Mouse (Mus musculus) liver, embryonic 16.5 days (tissue): ENCODE results near the gene Avil. TPM values are rescaled to one million over a fixed set of nuclear protein-coding genes. Genes with fewer than 3 reads are reported as not detected.

Source experiments
- ATAC-seq: fragments of 200-750 bp; cut with Nextera tagmentation; 2 replicates; pipeline ENCODE4 v1.8.0; 2017; ENCODE audit warnings: low read depth, mild to moderate bottlenecking, moderate number of reproducible peaks, moderate library complexity
- H3K27ac ChIP-seq: fragments of 300-500 bp; sonication (generic); 2 replicates; pipeline ENCODE4 v1.5.1; 2014; ENCODE audit warnings: mild to moderate bottlenecking, low read length
- H3K27me3 ChIP-seq: fragments of 300-500 bp; sonication (generic); 2 replicates; pipeline ENCODE4 v1.6.1; 2014; ENCODE audit warnings: low read depth, low read length, mixed read lengths; ENCODE audit not compliant: control insufficient read depth, insufficient read depth
- H3K36me3 ChIP-seq: fragments of 300-500 bp; sonication (generic); 2 replicates; pipeline ENCODE4 v1.6.1; 2014; ENCODE audit warnings: mild to moderate bottlenecking; ENCODE audit not compliant: control insufficient read depth, insufficient read depth
- H3K4me1 ChIP-seq: fragments of 300-500 bp; sonication (generic); 2 replicates; pipeline ENCODE4 v1.6.1; 2014; ENCODE audit warnings: low read depth, low read length, mixed read lengths; ENCODE audit not compliant: control insufficient read depth
- H3K4me2 ChIP-seq: fragments of 300-500 bp; sonication (generic); 2 replicates; pipeline ENCODE4 v1.6.1; 2014; ENCODE audit warnings: low read depth, low read length, mixed read lengths
- H3K4me3 ChIP-seq: fragments of 300-500 bp; sonication (generic); 2 replicates; pipeline ENCODE4 v1.5.1; 2014; ENCODE audit warnings: low read depth, mild to moderate bottlenecking, low read length
- H3K9ac ChIP-seq: fragments of 300-500 bp; sonication (generic); 2 replicates; pipeline ENCODE4 v1.6.1; 2014; ENCODE audit warnings: low read depth, low read length
- H3K9me3 ChIP-seq: fragments of 300-500 bp; sonication (generic); replicated peaks from 2 replicates; pipeline ENCODE4 v1.6.1; 2016; ENCODE audit warnings: low read length; ENCODE audit not compliant: control insufficient read depth
- WGBS: fragments of 180-500 bp; shearing (Covaris S2); extraction: QIAGEN DNeasy Blood & Tissue Kit; methylation state at CpG from one replicate; pipeline ENCODE4 v1.1.7; 2014; ENCODE audit not compliant: insufficient replicate concordance; 5-methylcytosine and 5-hydroxymethylcytosine counted together
- microRNA counts: library from miRNA; unstranded; fragments of <30 nt; microRNA quantifications from one replicate; lab custom pipeline; 2016
- microRNA-seq: library from miRNA; unstranded; fragments of <30 nt; microRNA quantifications from one replicate; pipeline ENCODE4, GENCODE M21; 2016
- polyA plus RNA-seq: library from polyadenylated mRNA; unstranded; fragments of >200 nt; fragmentation: Nextera tagmentation; extraction: Ambion mirVana; gene quantifications from 2 replicates; pipeline ENCODE4 v1.2.1, GENCODE M21; 2015

Avil gene
- polyA plus RNA-seq, 1 experiment from 2014 or later: not detected

- H3K36me3 ChIP-seq: peaks cover 25% of the 10 kb centered on the region
- WGBS: 10% methylated on average over 37 of the region's 37 CpGs
- H3K27ac ChIP-seq: peak overlapping the region; percentile 77
- H3K27me3 ChIP-seq: peaks cover 34% of the 10 kb centered on the region
- H3K4me1 ChIP-seq: peaks cover 36% of the 10 kb centered on the region
- peak overlapping the region; percentile 80 for H3K9ac ChIP-seq
- H3K4me2 ChIP-seq: peak overlapping the region; percentile 92
- H3K9me3 ChIP-seq: no peaks in the 10 kb centered on the region
- peak overlapping the region; percentile 78 for H3K4me3 ChIP-seq
- ATAC-seq: peak; percentile 0; the same call in 1 of the 2 replicates
Measured at GRCm38 (mm10) chr10:127063913-127064870, 63.7 kb downstream of the Avil start.

- Histone ChIP-seq H3K4me3 (no peak overlapping the region), H3K27ac (no peak overlapping the region), H3K9me3 (no peaks in the 10 kb centered on the region), H3K27me3 (peaks cover 16% of the 10 kb centered on the region), H3K4me2 (no peak overlapping the region), H3K9ac (no peak overlapping the region), H3K4me1 (peaks cover 38% of the 10 kb centered on the region), H3K36me3 (peaks cover 25% of the 10 kb centered on the region)
- no peak for ATAC-seq
- WGBS: 53% methylated on average over 9 of the region's 9 CpGs
Measured at GRCm38 (mm10) chr10:127065981-127066380, 65.5 kb downstream of the Avil start.

DNA sequence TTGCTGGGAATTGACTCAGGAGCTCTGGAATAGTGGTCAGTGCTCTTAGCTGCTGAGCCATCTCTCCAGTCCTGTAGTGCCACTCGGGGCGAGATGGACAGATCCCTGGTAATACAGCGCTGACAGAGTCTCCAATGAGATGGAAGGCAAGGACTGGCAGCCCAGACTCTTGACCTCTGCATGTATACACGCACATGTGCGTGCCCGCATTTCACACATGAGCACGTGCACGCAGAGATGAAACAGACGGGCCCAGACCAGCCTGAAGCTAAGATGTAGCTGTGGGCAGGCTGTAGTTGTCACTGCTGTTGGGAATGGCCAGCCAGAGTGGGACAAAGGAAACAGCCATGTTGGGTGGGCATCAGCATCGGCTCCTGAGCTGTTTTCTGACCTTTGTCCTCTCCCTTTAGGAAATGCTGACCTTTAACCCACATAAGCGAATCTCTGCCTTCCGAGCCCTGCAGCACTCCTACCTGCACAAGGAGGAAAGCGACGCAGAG lies 66.1 kb downstream of the Avil start:
- peaks cover 11% of the 10 kb centered on the region for H3K27me3 ChIP-seq
- peaks cover 42% of the 10 kb centered on the region for H3K4me1 ChIP-seq
- H3K9ac ChIP-seq: no peak overlapping the region
- no peak overlapping the region for H3K4me3 ChIP-seq
- H3K9me3 ChIP-seq: no peaks in the 10 kb centered on the region
- no peak overlapping the region for H3K4me2 ChIP-seq
- no peak for ATAC-seq
- no peak overlapping the region for H3K27ac ChIP-seq
- 77% methylated on average over 14 of the region's 14 CpGs for WGBS
- peaks cover 25% of the 10 kb centered on the region for H3K36me3 ChIP-seq

DNA sequence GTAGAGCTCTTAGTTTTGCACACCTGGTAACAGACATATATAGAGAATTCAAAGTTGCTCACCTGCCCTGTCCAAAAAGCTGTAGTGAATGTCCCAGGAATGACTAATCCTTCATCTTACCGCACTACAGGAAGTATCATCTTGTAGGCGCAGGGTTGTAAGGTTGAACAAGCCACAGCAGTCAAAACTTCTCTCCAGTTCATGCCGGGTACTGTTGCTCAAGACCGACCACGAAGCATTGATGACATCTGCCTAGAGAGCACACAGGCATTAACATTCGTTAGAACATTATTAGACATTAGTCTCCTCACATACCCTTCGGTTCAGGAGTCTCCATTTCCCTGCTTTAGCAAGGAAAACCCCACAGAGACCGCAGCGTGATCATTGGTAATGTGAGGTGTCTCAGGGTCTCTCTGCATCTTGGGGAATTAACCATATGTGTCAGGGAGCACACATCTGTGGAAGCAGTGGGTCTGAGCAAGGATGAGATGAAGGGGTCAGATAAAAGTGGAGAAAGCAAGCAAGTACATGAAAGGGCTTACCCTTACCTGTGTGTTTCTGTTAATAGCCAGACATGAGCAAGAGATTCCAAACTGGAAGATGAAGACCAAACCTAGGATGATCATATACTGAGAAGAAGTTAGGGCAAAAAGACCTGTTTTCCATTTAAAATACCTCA lies 68.0 kb downstream of the Avil start:
- Histone ChIP-seq H3K9ac (peak overlapping the region; percentile 67), H3K4me1 (peaks cover 39% of the 10 kb centered on the region), H3K4me2 (peak overlapping the region; percentile 77), H3K27me3 (no peaks in the 10 kb centered on the region), H3K4me3 (peak overlapping the region; percentile 73), H3K9me3 (no peaks in the 10 kb centered on the region), H3K27ac (peak overlapping the region; percentile 78), H3K36me3 (peaks cover 25% of the 10 kb centered on the region)
- no peak for ATAC-seq
- WGBS: 44% methylated on average over 9 of the region's 9 CpGs

GRCm38 (mm10) chr10:127069281-127070189 lies 69.0 kb downstream of the Avil start:
- 5% methylated on average over 30 of the region's 30 CpGs for whole genome bisulfite sequencing
- no peaks in the 10 kb centered on the region for H3K9me3 ChIP-seq
- H3K4me1 ChIP-seq: peaks cover 38% of the 10 kb centered on the region
- H3K36me3 ChIP-seq: peaks cover 25% of the 10 kb centered on the region
- H3K9ac ChIP-seq: peak overlapping the region; percentile 67
- H3K4me2 ChIP-seq: peak overlapping the region; percentile 77
- H3K27ac ChIP-seq: peak overlapping the region; percentile 78
- peak overlapping the region; percentile 73 for H3K4me3 ChIP-seq
- ATAC-seq: peak; percentile 20; the same call in 1 of the 2 replicates
- H3K27me3 ChIP-seq: no peaks in the 10 kb centered on the region

MicroRNAs within 50 kb of the gene (microRNA counts, 519-probe panel; counts per million panel counts)
- microRNA mmu-miR-26a (lab: Ali Mortazavi, UCI): 2,274 counts per million, percentile 45 among the panel's probes with 10 or more counts
- 60.7 counts per million for microRNA mmu-miR-546 (lab: Ali Mortazavi, UCI)

Small RNA genes lying within 50 kb of the gene (microRNA-seq; reads per million reads assigned to microRNA genes)
- 56.6 reads per million, percentile 49 among the genes with 10 or more reads in this experiment for gene Mir26a-2
- gene Mir546: not detected

Other genes with a start within 250 kb of the Avil start
- 5.5 and 6.0 TPM in 2 replicates for gene Atp23, start 99.4 kb upstream of the Avil start, polyA plus RNA-seq
- gene Ctdsp2, start 22.0 kb upstream of the Avil start, polyA plus RNA-seq: 11.1 and 12.2 TPM in 2 replicates
- 37.1 and 40.1 TPM in 2 replicates for gene Tsfm, start 30.1 kb downstream of the Avil start, polyA plus RNA-seq
- gene Mettl1, start 40.7 kb downstream of the Avil start, polyA plus RNA-seq: 13.4 and 13.5 TPM in 2 replicates
- gene Eef1akmt3, start 40.8 kb downstream of the Avil start, polyA plus RNA-seq: 0.09 and 0.21 TPM in 2 replicates
- gene Cyp27b1, start 47.5 kb downstream of the Avil start, polyA plus RNA-seq: 0.04 TPM in 1 of 2 replicates, not detected in the other
- gene March9, start 59.5 kb downstream of the Avil start, polyA plus RNA-seq: not detected in 2 replicates
- 293 and 317 TPM in 2 replicates for gene Cdk4, start 62.8 kb downstream of the Avil start, polyA plus RNA-seq
- gene Tspan31, start 69.6 kb downstream of the Avil start, polyA plus RNA-seq: 87.4 and 96.7 TPM in 2 replicates
- gene Agap2, start 74.6 kb downstream of the Avil start, polyA plus RNA-seq: 0.71 and 1.2 TPM in 2 replicates
- 58.9 and 65.6 TPM in 2 replicates for gene Os9, start 120.4 kb downstream of the Avil start, polyA plus RNA-seq
- 18.7 and 24.3 TPM in 2 replicates for gene B4galnt1, start 164.5 kb downstream of the Avil start, polyA plus RNA-seq
- 2.2 and 2.7 TPM in 2 replicates for gene Slc26a10, start 179.9 kb downstream of the Avil start, polyA plus RNA-seq
- gene Arhgef25, start 189.4 kb downstream of the Avil start, polyA plus RNA-seq: 4.8 and 5.7 TPM in 2 replicates
- 13.4 and 14.8 TPM in 2 replicates for gene Dtx3, start 195.0 kb downstream of the Avil start, polyA plus RNA-seq
- 39.1 and 40.1 TPM in 2 replicates for gene Pip4k2c, start 210.9 kb downstream of the Avil start, polyA plus RNA-seq